Mouse (Mus musculus) liver, embryonic 14.5 days (tissue): ENCODE results near the gene Nlgn2.

Experiments
- CTCF ChIP-seq: IDR thresholded peaks from 2 replicates; pipeline ENCODE4 v1.5.1; 2016; ENCODE audit warnings: antibody characterized with exemption, low read depth, control low read depth
- EP300 ChIP-seq: IDR thresholded peaks from 2 replicates; pipeline ENCODE4 v1.6.1; 2016; ENCODE audit warnings: antibody characterized with exemption, low read depth

DNA sequence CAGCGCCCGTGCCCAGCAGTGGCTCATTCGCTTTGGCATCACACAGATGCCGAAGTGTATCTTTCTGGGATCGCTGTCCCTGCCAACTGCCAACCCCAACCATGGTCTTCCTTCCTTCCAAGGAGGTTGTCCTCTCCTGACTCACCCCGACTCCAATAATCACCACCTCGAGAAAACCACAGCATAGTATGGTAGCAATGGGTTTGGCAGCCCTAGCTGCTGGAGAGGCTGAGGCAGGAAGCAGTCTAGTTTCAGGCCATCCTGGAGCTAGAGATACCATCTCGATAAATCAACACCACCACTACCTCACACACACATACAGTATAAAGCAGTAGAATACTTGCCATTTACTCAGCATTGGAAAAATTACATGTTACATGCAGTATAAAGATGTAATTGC lies 18.7 kb downstream of the Nlgn2 start:
- TF ChIP-seq CTCF = no peak
- no peak for TF ChIP-seq EP300
